Mouse (Mus musculus): ENCODE results near the gene Arhgap33. TPM values are rescaled to one million over a fixed set of nuclear protein-coding genes. Genes with fewer than 3 reads are reported as not detected.
A peak's percentile ranks its signal among the peaks of the same experiment; 100 is the strongest.

Gene Arhgap33
- 122 and 148 TPM in 2 replicates for polyA plus RNA-seq (2015; fragmentation: Nextera tagmentation; extraction: Ambion mirVana)

DNA sequence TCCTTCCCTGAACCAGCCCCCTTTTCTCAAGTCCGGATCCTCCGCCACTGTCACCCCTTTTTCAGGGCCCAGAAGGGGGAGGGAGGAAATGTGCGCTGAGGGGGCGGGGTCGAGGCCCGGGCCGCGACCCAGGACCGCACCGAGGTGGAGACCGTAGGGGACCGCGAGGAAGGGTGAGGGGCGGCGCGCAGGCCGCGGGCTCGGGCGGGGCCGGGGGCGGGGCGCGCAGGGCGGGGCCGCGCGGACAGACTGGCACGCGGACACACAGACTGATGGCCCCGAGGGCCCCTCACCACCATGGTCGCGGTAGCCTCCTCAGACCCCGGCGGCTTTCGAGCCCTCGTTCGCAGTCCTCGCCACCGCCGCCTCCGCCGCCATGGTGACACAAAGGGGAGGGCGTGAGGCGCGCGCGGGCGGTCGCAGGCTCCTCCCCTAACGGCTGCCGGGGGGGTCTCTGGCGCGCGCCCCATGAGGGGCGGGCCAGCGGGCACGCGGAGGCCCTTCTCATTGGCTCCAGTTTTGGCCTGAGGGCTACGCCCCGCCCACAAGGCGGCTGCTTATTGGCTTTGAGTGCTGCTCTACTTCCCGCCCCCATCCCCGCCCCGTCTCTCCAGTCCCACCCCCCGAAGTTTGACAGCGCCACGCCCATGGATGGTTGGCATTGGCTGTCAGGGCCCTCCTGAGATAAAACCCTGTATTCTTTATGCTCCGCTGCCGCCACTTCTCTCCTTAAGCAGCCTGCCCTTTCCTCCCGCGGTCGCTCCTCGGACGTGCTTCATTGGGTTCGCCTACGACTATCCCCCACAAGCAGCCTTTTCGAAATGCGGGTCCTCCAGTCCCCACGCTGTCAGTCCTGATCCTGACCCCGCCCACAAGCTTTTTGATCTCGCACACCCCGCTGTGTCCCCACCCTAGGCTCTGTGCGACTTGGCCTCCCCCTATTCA is at the start of gene Arhgap33:
Gene Arhgap33 (minus strand): TSS at position 428 of the 945 bp plus-strand sequence.
- H3K36me3 ChIP-seq (ENCODE audit: control insufficient read depth, insufficient read depth), result peaks cover 20% of the 10 kb centered on the region
- ATAC-seq, result peak; percentile 87
- H3K9ac ChIP-seq (replicated peaks; ENCODE audit: low read depth, low read length), result peak within 1 kb of the TSS; percentile 90
- peak within 1 kb of the TSS; percentile 77 for H3K4me2 ChIP-seq (ENCODE audit: low read length)
- peak within 1 kb of the TSS; percentile 84 for H3K4me3 ChIP-seq (replicated peaks; ENCODE audit: low read length)
- H3K9me3 ChIP-seq (ENCODE audit: control insufficient read depth, low read length), result no peaks in the 10 kb centered on the region
- under 1% methylated on average over 76 of the region's 84 CpGs for WGBS
- H3K4me1 ChIP-seq (replicated peaks; ENCODE audit: control insufficient read depth, insufficient read depth, low read length), result peaks cover 35% of the 10 kb centered on the region
- no peaks in the 10 kb centered on the region for H3K27me3 ChIP-seq (replicated peaks; ENCODE audit: control insufficient read depth, insufficient read depth, low read length)
- peak within 1 kb of the TSS; percentile 95 for H3K27ac ChIP-seq (ENCODE audit: low read length)

DNA sequence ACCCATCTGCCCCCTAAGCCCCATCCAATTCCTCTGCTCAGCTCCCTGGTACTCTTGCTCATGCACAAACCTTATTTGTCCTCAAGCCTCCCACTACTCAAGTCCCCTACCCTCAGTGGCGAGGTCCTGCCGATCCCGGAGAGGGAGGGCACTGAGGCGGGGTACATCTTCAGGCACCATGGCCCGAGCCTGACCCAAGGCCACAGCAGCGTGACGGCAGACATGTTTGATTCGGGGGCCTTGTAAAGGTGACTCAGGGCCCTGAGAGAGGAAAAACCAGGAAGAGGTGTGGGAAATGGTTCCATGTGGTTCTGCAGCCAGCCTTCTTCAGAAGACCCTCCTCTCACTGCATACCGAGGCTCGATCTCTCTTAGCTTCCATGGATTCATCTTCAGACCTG is 49.5 kb upstream of the Arhgap33 start:
- H3K4me3 ChIP-seq (replicated peaks; ENCODE audit: low read length), result no peak overlapping the region
- H3K4me2 ChIP-seq (ENCODE audit: low read length), result no peak overlapping the region
- H3K36me3 ChIP-seq (ENCODE audit: control insufficient read depth, insufficient read depth), result peaks cover 51% of the 10 kb centered on the region
- no peak overlapping the region for H3K9ac ChIP-seq (replicated peaks; ENCODE audit: low read depth, low read length)
- 93% methylated on average over 10 of the region's 10 CpGs for WGBS
- no peaks in the 10 kb centered on the region for H3K27me3 ChIP-seq (replicated peaks; ENCODE audit: control insufficient read depth, insufficient read depth, low read length)
- H3K9me3 ChIP-seq (ENCODE audit: control insufficient read depth, low read length), result no peaks in the 10 kb centered on the region
- ATAC-seq, result no peak
- no peak overlapping the region for H3K27ac ChIP-seq (ENCODE audit: low read length)
- H3K4me1 ChIP-seq (replicated peaks; ENCODE audit: control insufficient read depth, insufficient read depth, low read length), result peaks cover 17% of the 10 kb centered on the region

DNA sequence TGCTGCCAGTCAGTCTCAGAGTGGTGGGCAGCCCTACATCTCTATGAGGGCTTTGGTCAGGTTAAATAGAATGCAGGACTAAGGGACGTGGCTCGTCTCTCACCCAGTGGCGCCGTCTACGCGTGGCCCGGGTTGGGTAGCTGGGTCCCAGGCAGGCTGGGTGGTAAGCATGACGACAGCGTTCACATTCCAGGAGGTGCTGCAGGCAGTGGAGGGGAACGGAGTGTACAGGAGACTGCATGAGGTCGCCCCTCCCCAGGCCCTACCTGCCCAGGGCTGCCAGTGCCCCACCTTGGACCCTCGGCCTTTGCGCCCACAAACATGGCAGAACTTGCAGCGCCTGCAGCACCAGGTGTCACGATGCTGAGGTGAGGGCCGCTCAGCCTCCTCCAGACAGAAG is 46.7 kb upstream of the Arhgap33 start:
- H3K27me3 ChIP-seq (replicated peaks; ENCODE audit: control insufficient read depth, insufficient read depth, low read length), result no peaks in the 10 kb centered on the region
- H3K9me3 ChIP-seq (ENCODE audit: control insufficient read depth, low read length), result no peaks in the 10 kb centered on the region
- peaks cover 4% of the 10 kb centered on the region for H3K4me1 ChIP-seq (replicated peaks; ENCODE audit: control insufficient read depth, insufficient read depth, low read length)
- no peak overlapping the region for H3K4me3 ChIP-seq (replicated peaks; ENCODE audit: low read length)
- H3K36me3 ChIP-seq (ENCODE audit: control insufficient read depth, insufficient read depth), result peaks cover 78% of the 10 kb centered on the region
- no peak overlapping the region for H3K27ac ChIP-seq (ENCODE audit: low read length)
- WGBS, result 96% methylated on average over 16 of the region's 16 CpGs
- no peak for ATAC-seq
- H3K9ac ChIP-seq (replicated peaks; ENCODE audit: low read depth, low read length), result no peak overlapping the region
- H3K4me2 ChIP-seq (ENCODE audit: low read length), result no peak overlapping the region

DNA sequence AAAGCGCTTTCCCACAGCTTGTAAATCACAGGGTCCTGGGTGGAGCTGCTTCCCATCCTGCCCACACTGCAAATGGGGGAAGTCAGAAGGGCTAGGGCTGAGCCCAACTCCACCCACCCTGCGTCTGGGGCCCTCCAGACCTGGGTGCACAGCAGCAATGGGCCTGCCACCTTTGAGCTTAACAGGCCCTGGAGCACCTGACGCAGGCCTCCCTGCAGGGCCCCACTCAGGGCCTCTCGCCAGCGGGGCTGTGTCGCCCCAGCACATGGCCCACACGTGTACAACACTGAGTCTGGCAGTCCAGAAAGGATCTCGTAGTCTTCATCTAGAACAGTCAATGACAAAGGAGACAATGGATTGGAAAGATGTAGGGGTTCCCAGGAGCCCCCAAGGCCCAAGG is 45.1 kb upstream of the Arhgap33 start:
- ATAC-seq, result no peak; the same call in 1 of the 2 replicates
- WGBS, result 90% methylated on average over 8 of the region's 8 CpGs

DNA sequence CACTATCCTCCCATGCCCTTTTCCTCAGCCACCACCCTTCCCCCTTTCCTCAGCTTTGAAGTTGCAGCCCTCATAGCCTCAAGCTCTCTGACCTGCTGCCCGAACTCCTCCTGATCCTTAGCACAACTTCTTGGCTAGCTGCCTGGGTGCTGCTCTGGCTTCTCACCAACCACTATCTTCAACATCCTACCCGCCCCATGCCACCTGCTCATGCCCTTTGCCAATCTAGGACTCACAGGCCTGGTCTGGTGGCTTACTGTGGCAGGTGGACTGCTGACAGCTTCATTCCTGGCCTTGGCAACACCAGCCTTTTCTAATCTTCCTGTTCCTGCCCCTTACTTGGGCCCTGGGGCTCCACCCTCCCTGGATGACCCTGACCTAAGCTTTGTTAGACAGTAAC is 38.1 kb upstream of the Arhgap33 start:
- Histone ChIP-seq H3K9ac (replicated peaks; ENCODE audit: low read depth, low read length) (no peak overlapping the region), H3K9me3 (ENCODE audit: control insufficient read depth, low read length) (no peaks in the 10 kb centered on the region), H3K4me3 (replicated peaks; ENCODE audit: low read length) (no peak overlapping the region), H3K27ac (ENCODE audit: low read length) (no peak overlapping the region), H3K36me3 (ENCODE audit: control insufficient read depth, insufficient read depth) (peaks cover 74% of the 10 kb centered on the region), H3K4me1 (replicated peaks; ENCODE audit: control insufficient read depth, insufficient read depth, low read length) (no peaks in the 10 kb centered on the region), H3K4me2 (ENCODE audit: low read length) (no peak overlapping the region), H3K27me3 (replicated peaks; ENCODE audit: control insufficient read depth, insufficient read depth, low read length) (no peaks in the 10 kb centered on the region)
- no peak for ATAC-seq
- WGBS, result 63% methylated on average over 2 of the region's 2 CpGs

More for the DNA sequence above, 45.1 kb upstream of the Arhgap33 start:
- H3K9ac ChIP-seq (replicated peaks; ENCODE audit: low read depth, low read length), result no peak overlapping the region
- peaks cover 88% of the 10 kb centered on the region for H3K36me3 ChIP-seq (ENCODE audit: control insufficient read depth, insufficient read depth)
- no peak overlapping the region for H3K4me3 ChIP-seq (replicated peaks; ENCODE audit: low read length)
- no peaks in the 10 kb centered on the region for H3K9me3 ChIP-seq (ENCODE audit: control insufficient read depth, low read length)
- H3K4me1 ChIP-seq (replicated peaks; ENCODE audit: control insufficient read depth, insufficient read depth, low read length), result no peaks in the 10 kb centered on the region
- no peaks in the 10 kb centered on the region for H3K27me3 ChIP-seq (replicated peaks; ENCODE audit: control insufficient read depth, insufficient read depth, low read length)
- no peak overlapping the region for H3K4me2 ChIP-seq (ENCODE audit: low read length)
- H3K27ac ChIP-seq (ENCODE audit: low read length), result no peak overlapping the region

DNA sequence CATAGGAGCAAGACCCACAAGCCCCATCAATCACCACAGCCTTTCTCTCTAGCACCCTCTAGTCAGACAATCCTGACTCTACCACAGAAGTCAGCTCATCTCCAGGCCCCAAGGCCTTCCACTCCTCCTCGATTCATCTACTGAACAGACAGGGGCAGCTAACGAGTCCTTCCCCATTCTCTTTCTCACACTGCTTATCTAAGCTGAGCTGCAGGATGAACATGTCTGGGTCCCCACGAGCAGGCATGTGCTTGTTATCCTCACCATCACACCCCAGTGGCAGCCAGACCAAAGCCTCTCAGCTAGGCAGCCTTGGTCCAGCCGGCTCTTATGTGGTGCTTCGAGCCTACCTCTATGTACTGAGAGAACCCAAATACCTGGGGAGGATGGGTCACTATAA is 37.5 kb upstream of the Arhgap33 start:
- Histone ChIP-seq H3K36me3 (ENCODE audit: control insufficient read depth, insufficient read depth) (peaks cover 69% of the 10 kb centered on the region), H3K4me3 (replicated peaks; ENCODE audit: low read length) (no peak overlapping the region), H3K27ac (ENCODE audit: low read length) (no peak overlapping the region), H3K27me3 (replicated peaks; ENCODE audit: control insufficient read depth, insufficient read depth, low read length) (no peaks in the 10 kb centered on the region), H3K9ac (replicated peaks; ENCODE audit: low read depth, low read length) (no peak overlapping the region), H3K4me2 (ENCODE audit: low read length) (no peak overlapping the region), H3K9me3 (ENCODE audit: control insufficient read depth, low read length) (no peaks in the 10 kb centered on the region), H3K4me1 (replicated peaks; ENCODE audit: control insufficient read depth, insufficient read depth, low read length) (no peaks in the 10 kb centered on the region)
- no peak for ATAC-seq
- WGBS, result 87% methylated on average over 5 of the region's 5 CpGs

DNA sequence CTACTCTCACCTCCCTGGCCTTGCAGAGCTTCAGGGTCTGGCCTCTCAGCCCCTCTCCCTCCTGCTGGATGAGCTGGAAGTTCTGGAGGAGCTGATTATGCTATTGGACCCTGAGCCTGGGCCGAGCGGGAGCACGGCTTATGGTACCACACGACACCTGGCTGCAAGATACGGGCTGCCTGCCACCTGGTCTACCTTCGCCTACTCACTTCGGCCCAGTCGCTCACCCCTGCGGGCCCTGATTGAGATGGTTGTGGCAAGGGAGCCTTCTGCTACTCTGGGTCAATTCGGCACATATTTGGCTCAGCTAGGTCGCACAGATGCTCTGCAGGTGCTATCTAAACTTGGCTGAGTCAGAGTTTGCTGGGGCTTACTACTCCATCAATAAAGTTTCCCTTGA is 32.7 kb upstream of the Arhgap33 start:
- peaks cover 11% of the 10 kb centered on the region for H3K4me1 ChIP-seq (replicated peaks; ENCODE audit: control insufficient read depth, insufficient read depth, low read length)
- H3K36me3 ChIP-seq (ENCODE audit: control insufficient read depth, insufficient read depth), result peaks cover 24% of the 10 kb centered on the region

DNA sequence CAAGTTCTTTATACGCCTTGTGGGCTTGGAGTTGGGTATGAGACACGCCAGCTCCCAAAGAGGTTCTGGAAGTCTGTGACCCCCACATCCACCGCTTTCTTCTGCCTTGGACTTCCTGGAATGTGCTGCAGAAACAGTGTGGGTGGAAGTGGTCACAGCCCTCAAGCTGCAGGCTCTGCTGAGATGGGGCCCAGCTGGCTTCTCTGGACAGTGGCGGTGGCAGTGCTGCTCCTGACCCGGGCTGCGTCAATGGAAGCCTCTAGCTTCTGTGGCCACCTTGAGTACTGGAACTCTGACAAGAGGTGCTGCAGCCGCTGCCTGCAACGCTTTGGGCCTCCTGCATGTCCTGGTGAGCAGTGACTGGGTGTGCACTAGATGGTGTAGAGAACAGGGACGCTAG is 31.2 kb upstream of the Arhgap33 start:
- Histone ChIP-seq H3K4me3 (replicated peaks; ENCODE audit: low read length) (no peak overlapping the region), H3K4me1 (replicated peaks; ENCODE audit: control insufficient read depth, insufficient read depth, low read length) (peaks cover 16% of the 10 kb centered on the region), H3K4me2 (ENCODE audit: low read length) (no peak overlapping the region), H3K27ac (ENCODE audit: low read length) (no peak overlapping the region), H3K36me3 (ENCODE audit: control insufficient read depth, insufficient read depth) (peaks cover 22% of the 10 kb centered on the region), H3K9ac (replicated peaks; ENCODE audit: low read depth, low read length) (no peak overlapping the region), H3K9me3 (ENCODE audit: control insufficient read depth, low read length) (no peaks in the 10 kb centered on the region), H3K27me3 (replicated peaks; ENCODE audit: control insufficient read depth, insufficient read depth, low read length) (no peaks in the 10 kb centered on the region)
- 92% methylated on average over 9 of the region's 9 CpGs for WGBS
- no peak for ATAC-seq

More for the DNA sequence above, 32.7 kb upstream of the Arhgap33 start:
- Histone ChIP-seq H3K9me3 (ENCODE audit: control insufficient read depth, low read length) (no peaks in the 10 kb centered on the region), H3K4me3 (replicated peaks; ENCODE audit: low read length) (no peak overlapping the region), H3K27me3 (replicated peaks; ENCODE audit: control insufficient read depth, insufficient read depth, low read length) (no peaks in the 10 kb centered on the region), H3K27ac (ENCODE audit: low read length) (no peak overlapping the region), H3K9ac (replicated peaks; ENCODE audit: low read depth, low read length) (no peak overlapping the region), H3K4me2 (ENCODE audit: low read length) (no peak overlapping the region)
- ATAC-seq, result no peak
- WGBS, result 92% methylated on average over 11 of the region's 11 CpGs

DNA sequence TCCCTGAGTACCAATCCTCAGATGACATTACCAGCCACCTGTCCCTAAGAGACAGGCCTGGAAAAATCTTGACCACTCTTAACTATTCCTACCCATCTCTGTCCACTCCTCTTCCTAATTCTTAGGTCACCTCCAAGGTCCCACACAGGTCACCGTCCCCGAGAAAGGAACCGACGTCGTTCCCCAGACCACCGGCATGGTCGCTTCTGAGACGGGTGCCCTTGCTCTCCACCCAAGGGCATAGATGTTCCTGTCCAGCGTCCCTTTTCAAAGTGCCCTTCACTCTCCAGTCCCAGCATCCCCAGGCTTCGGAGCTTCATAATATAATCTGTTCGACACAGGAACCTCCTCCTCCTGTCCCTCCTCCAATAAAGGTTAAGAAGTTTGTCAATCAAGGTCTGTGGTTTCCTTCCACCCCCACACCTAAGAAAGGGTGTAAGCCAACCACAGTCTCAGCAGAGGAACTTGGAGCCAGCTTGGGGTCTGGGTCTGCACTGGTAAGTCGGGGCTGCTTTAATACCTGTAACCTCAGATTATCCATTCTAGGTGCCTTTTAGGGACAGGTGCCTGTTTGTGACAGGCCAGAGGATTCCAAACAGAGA is 30.2 kb upstream of the Arhgap33 start, which contains the start of gene Igflr1:
Gene Igflr1 (plus strand): TSS at position 458 of the 602 bp plus-strand sequence.
- Histone ChIP-seq H3K27me3 (replicated peaks; ENCODE audit: control insufficient read depth, insufficient read depth, low read length) (no peaks in the 10 kb centered on the region), H3K4me2 (ENCODE audit: low read length) (no peak within 1 kb of the TSS), H3K9ac (replicated peaks; ENCODE audit: low read depth, low read length) (no peak within 1 kb of the TSS), H3K27ac (ENCODE audit: low read length) (no peak within 1 kb of the TSS), H3K4me3 (replicated peaks; ENCODE audit: low read length) (no peak within 1 kb of the TSS), H3K4me1 (replicated peaks; ENCODE audit: control insufficient read depth, insufficient read depth, low read length) (peaks cover 16% of the 10 kb centered on the region), H3K9me3 (ENCODE audit: control insufficient read depth, low read length) (no peaks in the 10 kb centered on the region), H3K36me3 (ENCODE audit: control insufficient read depth, insufficient read depth) (peaks cover 16% of the 10 kb centered on the region)
- no peak for ATAC-seq
- WGBS, result 97% methylated on average over 12 of the region's 12 CpGs
